Mouse (Mus musculus): ENCODE measurements around the gene Prune2.

GRCm38 (mm10) chr19:17152461-17152860 lies 196.5 kb downstream of the Prune2 start:
- TF ChIP-seq MAFK (IDR thresholded peaks at IDR 0.05; ENCODE audit: insufficient read depth, low read depth, low read length) (no peak), CHD2 (IDR thresholded peaks at IDR 0.05; ENCODE audit: low read depth, low read length) (no peak), ZNF384 (IDR thresholded peaks at IDR 0.05; ENCODE audit: low read depth, low read length) (no peak), HCFC1 (IDR thresholded peaks at IDR 0.05; ENCODE audit: borderline replicate concordance, insufficient read depth, low read length) (no peak), ZC3H11A (IDR thresholded peaks at IDR 0.05; ENCODE audit: borderline replicate concordance, low read depth, low read length) (no peak)

All from ES-E14 (cell line).